Mouse (Mus musculus): ENCODE measurements at regions not wholly inside any gene's neighbourhood (a gene's known extent, or its start where the extent isn't known, plus 50 kb on each side); places are given as distances from the start of the nearest gene placed in this dataset.

DNA sequence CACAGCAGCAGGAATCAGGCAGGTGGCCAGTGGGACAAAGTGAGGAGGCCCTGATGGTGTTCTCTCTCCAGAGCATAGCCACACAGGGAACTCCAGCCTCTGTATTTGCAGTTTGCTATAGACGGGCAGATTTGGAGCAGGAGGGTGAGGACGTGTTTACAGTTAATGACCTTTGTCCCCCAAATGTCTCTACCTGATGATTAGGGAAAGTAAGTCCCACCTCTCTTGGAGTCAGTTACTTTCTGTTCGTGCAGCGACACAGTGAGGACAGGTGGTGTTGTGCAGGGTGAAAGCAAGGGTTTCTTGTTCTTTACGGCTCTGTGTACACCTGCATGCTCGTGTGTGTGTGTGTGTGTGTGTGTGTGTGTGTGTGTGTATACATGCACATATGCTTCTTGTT is 162.9 kb downstream of the Adra2a start:
- intact Hi-C loops (cut with DNase I): no loop called here
- DNase-seq (ENCODE audit: low spot score in 2 of 2): no peak

GRCm38 (mm10) chr19:54212169-54212568 is 168.2 kb downstream of the Adra2a start:
- intact Hi-C loops (cut with DNase I): no loop called here
- no peak for DNase-seq (ENCODE audit: low spot score in 2 of 2)

DNA sequence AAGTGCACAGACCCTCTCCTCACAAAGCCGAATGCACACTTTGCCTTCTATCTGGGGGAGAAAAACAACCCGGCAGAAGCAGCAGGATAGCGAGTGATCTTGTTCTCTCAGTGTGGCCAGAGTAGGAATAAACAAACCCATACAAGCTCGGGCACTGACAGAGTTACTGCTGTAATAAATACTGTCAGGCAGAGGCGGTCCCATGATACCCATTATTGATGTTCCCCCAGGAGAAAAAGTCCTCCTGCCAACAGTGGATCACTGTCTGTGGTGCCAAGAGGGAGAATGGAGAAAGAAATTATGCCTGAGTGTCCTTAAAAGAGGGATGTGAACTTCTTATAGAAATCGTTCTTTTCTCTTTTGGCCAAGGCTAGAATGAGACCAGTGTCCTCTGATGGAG is 200.2 kb downstream of the Adra2a start:
- intact Hi-C loops (cut with DNase I): loop anchor here (10.0 kb wide), 1 partner anchor 199 kb away; the partner anchor contains the start of gene Adra2a

GRCm38 (mm10) chr19:54248256-54248936 is 204.4 kb downstream of the Adra2a start:
- intact Hi-C loops (cut with DNase I): loop anchor here (10.0 kb wide), 1 partner anchor 204 kb away; the partner anchor contains the start of gene Adra2a
- peak in 1 of 2 experiments; percentile 23 for DNase-seq (ENCODE audit: low spot score in 2 of 2)

More for the DNA sequence above, 200.2 kb downstream of the Adra2a start:
- no peak for DNase-seq (ENCODE audit: low spot score in 2 of 2)

DNA sequence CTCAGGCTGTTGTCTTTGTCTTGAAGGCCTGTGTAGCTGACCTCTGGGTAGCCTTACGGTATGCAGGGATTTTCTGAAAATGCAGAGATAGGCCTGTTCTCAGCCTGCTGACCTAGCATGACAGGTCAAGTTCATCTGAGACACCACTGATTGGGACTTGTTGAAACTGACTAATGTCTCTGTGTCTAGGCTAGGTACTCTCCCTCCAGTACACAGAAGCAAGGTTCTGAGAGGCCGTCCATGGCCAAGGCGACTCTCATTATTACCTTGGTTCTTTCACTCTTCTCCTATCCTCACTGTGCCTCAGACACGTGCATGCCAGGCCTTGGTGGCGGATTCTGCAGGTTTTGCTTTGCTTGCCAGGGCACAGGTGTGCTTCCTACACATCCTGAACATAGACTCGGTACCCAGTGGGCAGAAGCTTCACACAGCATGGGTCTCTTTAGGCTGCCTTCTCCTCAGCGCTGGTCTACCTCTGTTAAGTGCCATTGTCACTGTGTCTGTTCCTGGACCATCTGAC is 208.3 kb downstream of the Adra2a start:
- intact Hi-C loops (cut with DNase I): no loop called here
- DNase-seq (ENCODE audit: low spot score in 2 of 2): no peak

GRCm38 (mm10) chr19:54257889-54258288 is 213.9 kb downstream of the Adra2a start:
- DNase-seq (ENCODE audit: low spot score in 2 of 2): peak in 1 of 2 experiments; percentile 20
- intact Hi-C loops (cut with DNase I): no loop called here

GRCm38 (mm10) chr19:54259175-54259574 is 215.2 kb downstream of the Adra2a start:
- intact Hi-C loops (cut with DNase I): no loop called here
- DNase-seq (ENCODE audit: low spot score in 2 of 2): no peak

DNA sequence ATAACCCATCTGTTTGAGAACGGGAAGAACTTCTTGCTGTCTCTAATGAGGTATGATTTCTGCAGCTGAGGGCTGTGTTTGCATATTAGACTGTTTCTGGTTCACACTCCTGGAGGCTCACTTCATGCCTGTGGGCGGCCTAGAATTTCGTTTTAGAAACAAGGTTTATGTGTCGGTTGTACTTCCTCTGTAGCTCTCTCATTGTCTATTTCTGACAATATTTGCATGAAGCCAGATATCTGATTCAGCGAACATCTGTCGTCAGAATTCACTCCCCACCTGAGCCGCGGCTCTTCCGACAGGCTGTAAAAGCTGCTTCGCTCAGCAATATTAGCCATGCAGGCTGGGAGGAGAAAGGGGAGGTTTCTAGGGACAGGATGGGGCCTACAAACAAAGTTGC is 233.4 kb downstream of the Adra2a start:
- peak; percentile 43 to 52 for DNase-seq (ENCODE audit: low spot score in 2 of 2)
- intact Hi-C loops (cut with DNase I): no loop called here

DNA sequence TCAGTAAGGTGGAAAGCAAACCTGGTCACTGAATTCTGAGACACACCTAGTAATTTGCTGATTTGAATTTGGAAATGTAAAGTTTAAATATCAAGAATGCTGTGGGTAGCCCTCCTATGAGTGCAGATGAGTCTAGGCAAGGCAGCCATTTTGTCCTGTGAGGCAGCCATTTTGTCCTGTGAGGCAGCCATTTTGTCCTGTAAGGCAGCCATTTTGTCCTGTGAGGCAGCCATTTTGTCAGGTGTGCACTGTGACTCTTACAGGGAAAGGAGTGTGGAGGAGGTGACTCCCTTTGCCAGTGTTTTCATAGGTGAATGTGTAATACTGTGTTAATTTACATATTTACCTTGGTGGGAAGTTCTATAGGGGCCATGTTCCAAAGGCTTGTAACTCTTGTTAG is 241.5 kb downstream of the Adra2a start:
- intact Hi-C loops (cut with DNase I): no loop called here
- DNase-seq (ENCODE audit: low spot score in 2 of 2): no peak

DNA sequence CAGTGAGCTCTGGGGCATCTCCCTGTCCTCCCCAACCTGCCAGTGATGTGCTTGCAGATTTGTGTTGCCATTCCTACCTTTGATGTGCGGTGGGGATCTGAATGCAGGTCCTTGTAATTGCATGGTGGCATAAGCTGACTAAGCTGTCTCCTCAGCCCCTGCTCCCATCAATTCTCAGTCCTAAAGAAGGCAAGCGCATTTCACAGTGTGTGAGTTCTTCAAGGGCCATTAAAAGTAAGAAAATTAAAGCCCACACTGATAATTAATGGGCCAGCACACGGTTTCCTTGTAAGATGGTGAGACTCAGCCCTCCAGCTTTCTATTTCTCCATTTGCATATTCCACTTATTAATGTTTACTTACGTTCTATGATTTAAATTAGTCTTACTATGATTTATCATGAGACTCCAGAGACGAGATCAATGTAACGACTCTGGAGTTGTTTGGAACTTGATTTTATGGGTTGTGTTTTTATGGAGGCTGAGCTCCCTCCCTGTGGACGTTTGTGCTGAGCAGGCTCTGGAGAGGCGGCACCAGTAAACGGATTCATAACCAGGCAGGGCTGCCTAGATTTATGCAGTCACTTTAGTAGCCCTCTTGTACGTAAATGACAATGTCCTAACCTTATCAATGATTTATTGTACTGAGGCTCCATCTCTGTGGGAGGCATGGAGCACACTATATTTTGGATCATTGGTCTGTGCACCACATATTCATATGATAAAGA is 253.9 kb downstream of the Adra2a start:
- intact Hi-C loops (cut with DNase I): no loop called here
- no peak for DNase-seq (ENCODE audit: low spot score in 2 of 2)

DNA sequence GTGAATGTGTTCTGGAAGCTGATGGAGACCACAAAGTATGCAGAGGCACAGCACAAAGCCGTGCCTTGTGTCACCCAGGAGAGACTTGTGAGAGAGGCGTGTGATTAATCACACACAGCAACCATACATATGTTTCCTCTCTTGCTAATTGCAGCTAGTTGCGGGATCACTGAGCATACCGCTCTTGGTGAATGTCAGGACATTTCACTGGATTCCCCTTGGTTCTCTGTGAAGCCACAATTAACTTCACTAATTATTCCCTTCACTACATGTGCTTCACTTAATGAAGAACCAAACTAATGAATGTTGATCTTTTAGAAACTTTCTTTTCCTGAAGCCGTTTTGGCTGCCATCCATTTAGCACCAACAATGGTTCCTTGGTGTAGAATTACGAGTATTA is 267.3 kb downstream of the Adra2a start:
- intact Hi-C loops (cut with DNase I): no loop called here
- DNase-seq (ENCODE audit: low spot score in 2 of 2): no peak

DNA sequence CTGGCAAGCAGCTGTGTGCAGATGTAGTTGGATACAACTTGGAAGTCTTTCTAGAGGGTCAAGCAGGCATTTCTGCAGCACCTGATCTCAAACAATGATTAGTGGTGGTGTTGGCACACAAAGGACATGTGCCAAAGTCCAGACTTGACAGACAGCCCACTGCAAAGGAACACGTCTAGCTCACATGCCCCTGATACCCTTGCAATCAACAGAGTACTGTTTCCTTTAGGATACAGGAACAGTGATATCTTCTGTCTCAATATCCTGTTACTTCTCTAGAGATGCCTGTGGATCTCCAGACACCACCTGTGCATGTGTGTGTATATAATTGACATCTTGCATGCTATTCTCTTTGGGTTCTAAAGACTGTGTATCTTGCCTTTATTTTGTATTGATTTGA is 267.8 kb downstream of the Adra2a start:
- intact Hi-C loops (cut with DNase I): no loop called here
- no peak for DNase-seq (ENCODE audit: low spot score in 2 of 2)

- no peak for DNase-seq (ENCODE audit: low spot score in 2 of 2)
- intact Hi-C loops (cut with DNase I): no loop called here
These were observed 279.3 kb downstream of the Adra2a start for GRCm38 (mm10) chr19:54323276-54323675.

- no peak for DNase-seq (ENCODE audit: low spot score in 2 of 2)
- intact Hi-C loops (cut with DNase I): no loop called here
These were observed 281.0 kb downstream of the Adra2a start for GRCm38 (mm10) chr19:54324991-54325390.

DNA sequence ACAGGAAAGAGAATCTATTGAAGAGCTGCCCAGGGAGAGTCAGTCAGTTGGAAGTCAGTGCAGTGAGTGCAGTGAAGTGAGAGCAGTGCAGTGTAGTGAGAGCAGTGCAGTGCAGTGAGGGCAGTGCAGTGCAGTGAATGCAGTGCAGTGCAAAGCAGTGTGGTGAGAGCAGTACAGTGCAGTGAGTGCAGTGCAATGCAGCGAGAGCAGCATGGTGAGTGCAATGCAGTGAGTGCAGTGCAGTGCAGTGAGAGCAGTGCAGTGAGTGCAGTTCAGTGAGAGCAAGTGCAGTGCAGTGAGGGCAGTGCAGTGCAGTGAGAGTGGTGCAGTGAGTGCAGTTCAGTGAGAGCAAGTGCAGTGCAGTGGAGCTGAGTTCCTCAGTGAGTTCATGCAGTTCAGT is 288.2 kb downstream of the Adra2a start:
- intact Hi-C loops (cut with DNase I): no loop called here
- DNase-seq (ENCODE audit: low spot score in 2 of 2): no peak

DNA sequence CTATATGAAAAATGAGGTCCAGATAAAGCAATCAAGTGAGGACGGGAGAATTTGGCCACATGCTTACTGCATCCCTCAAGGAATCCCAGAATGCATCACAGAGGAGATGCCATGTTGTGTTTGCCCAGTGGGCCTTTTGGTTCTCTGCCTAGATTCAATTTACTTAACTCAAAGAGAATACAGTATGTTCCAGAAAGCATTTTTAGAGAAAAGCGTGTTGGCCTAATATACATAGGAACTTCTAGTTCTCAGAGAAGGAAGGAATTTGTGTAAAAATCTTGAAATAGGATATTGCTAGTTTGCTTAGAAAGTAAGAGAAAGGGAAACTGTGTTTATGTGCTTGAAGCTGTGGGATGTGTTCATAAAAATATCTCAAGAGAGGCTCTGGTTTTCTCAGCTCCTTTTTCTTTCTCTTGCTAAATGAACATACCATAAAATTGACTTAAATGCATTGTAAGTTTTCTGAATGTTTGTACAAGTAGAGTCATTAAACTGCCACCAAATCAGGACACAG is 296.9 kb downstream of the Adra2a start:
- intact Hi-C loops (cut with DNase I): loop anchor here (2.0 kb wide), 1 partner anchor 74 kb away; no protein-coding TSS in a partner anchor
- peak in 1 of 2 experiments; percentile 53 for DNase-seq (ENCODE audit: low spot score in 2 of 2)

DNA sequence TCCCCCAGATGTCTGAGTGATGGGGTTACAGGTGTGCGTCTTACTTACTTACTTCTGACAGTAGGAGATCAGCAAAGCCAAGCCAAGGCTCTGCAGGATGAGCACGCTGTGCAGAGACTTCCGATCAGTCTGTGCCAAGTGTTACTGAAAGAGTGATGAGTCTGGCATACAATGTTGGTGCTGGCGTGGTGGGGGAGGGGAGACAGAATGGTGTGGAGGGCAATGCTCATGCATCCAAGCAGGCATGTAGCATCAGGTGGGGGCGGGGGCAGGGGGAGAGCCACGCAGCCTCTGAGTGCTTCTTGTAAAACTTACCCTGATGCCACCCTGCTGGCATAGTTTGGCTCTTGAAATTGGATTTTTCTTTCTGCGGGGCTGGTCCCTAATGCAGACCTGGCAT is 315.8 kb downstream of the Adra2a start:
- no peak for DNase-seq (ENCODE audit: low spot score in 2 of 2)
- intact Hi-C loops (cut with DNase I): no loop called here

DNA sequence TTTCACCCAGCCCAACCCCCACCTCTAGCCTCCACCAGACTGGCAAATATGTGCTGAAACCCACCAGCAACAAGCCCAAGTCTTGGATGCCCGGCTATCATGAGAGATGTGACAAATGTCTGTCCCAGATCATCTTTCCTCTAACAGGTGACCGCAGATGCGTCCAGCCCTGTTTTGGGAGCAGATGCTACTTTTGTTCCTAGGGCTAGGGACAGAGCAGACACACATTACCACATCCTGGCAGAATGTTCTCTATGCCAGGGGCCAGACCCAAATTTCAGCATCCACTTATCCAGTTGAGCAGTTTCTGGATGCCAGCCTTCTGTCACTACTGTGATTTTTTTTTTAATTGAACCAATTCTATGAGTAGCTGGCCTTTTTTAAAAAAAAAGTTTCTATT is 316.7 kb downstream of the Adra2a start:
- intact Hi-C loops (cut with DNase I): no loop called here
- no peak for DNase-seq (ENCODE audit: low spot score in 2 of 2)

DNA sequence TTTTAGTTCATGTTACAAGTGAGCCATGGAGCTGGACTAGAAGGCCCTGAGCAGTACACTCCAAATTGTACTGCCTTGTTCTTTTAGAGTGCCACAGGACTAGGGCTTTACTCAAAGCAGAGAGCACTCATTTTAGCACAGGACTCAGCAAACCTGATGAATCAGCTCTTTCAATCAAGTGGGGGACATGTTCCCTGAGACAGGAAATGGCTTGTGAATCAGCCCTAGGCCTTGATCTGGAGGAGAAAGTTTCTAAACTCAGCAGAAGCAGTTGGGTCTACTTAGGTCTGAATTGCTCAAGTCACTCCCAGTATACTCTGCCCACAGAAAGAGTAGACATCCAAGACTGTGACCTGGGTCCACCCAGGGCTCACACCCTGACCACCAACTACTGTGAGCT is 341.1 kb downstream of the Adra2a start:
- intact Hi-C loops (cut with DNase I): no loop called here
- no peak for DNase-seq (ENCODE audit: low spot score in 2 of 2)

DNA sequence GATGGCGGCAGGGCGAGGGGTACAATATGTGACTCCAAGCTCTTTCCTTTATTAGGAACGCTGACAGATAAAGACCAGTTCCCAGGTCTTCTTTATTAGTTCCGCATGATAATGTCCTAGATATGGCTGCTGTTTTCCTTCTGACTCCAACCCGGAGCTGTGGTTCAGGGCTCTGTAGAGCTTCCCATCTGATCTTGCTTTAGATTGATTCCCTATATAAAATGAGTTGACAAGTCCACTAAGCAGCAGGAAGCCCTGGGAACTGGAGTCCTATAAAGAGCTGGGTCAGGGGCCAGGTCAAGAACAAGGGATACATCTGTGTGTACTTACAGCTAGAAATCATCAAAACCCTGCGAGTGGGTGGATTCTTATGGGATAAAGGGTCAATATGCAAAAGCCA is 347.5 kb downstream of the Adra2a start:
- intact Hi-C loops (cut with DNase I): no loop called here
- DNase-seq (ENCODE audit: low spot score in 2 of 2): no peak

- no peak for DNase-seq (ENCODE audit: low spot score in 2 of 2)
- intact Hi-C loops (cut with DNase I): no loop called here
These were observed 355.7 kb downstream of the Adra2a start for GRCm38 (mm10) chr19:54399651-54400050.
